Mouse (Mus musculus) stomach, postnatal 0 days (tissue): ENCODE measurements around the gene Cnih3. TPM values are rescaled to one million over a fixed set of nuclear protein-coding genes. Genes with fewer than 3 reads are reported as not detected.

Experiments used
- ATAC-seq: fragments of 200-750 bp; cut with Nextera tagmentation; 2 replicates; pipeline ENCODE4 v1.8.0; 2017; ENCODE audit not compliant: low FRiP score, low TSS enrichment
- DNase-seq: peaks from one replicate; pipeline ENCODE4 v3.0.0-alpha.2; 2016; ENCODE audit warnings: low spot score
- H3K27ac ChIP-seq: fragments of 300-500 bp; sonication (generic); replicated peaks from 2 replicates; pipeline ENCODE4 v1.5.1; 2014; ENCODE audit warnings: mild to moderate bottlenecking, control low read depth
- H3K27me3 ChIP-seq: fragments of 300-500 bp; sonication (generic); 2 replicates; pipeline ENCODE4 v1.6.1; 2014; ENCODE audit warnings: low read length; ENCODE audit not compliant: control insufficient read depth, insufficient read depth
- H3K36me3 ChIP-seq: fragments of 300-500 bp; sonication (generic); 2 replicates; pipeline ENCODE4 v1.6.1; 2014; ENCODE audit warnings: low read length, mixed read lengths; ENCODE audit not compliant: control insufficient read depth, insufficient read depth
- H3K4me1 ChIP-seq: fragments of 300-500 bp; sonication (generic); replicated peaks from 2 replicates; pipeline ENCODE4 v1.6.1; 2014; ENCODE audit warnings: antibody characterized with exemption; ENCODE audit not compliant: control insufficient read depth, insufficient read depth
- H3K4me2 ChIP-seq: fragments of 300-500 bp; sonication (generic); replicated peaks from 2 replicates; pipeline ENCODE4 v1.6.1; 2014; ENCODE audit warnings: low read depth, mild to moderate bottlenecking, control low read depth, moderate library complexity
- H3K4me3 ChIP-seq: fragments of 300-500 bp; sonication (generic); 2 replicates; pipeline ENCODE4 v1.5.1; 2014; ENCODE audit warnings: low read depth, low read length, control low read depth
- H3K9ac ChIP-seq: fragments of 300-500 bp; sonication (generic); 2 replicates; pipeline ENCODE4 v1.6.1; 2014; ENCODE audit warnings: mild to moderate bottlenecking, low read length, control low read depth, mixed read lengths
- H3K9me3 ChIP-seq: fragments of 300-500 bp; sonication (generic); 2 replicates; pipeline ENCODE4 v1.6.1; 2016; ENCODE audit warnings: low read length; ENCODE audit not compliant: control insufficient read depth
- CTCF ChIP-seq: IDR thresholded peaks from 2 replicates; pipeline ENCODE4 v1.5.1; 2016; ENCODE audit warnings: antibody characterized with exemption, low read depth, mild to moderate bottlenecking, moderate library complexity
- EP300 ChIP-seq: optimal IDR thresholded peaks from 2 replicates; pipeline ENCODE3; 2016; ENCODE audit warnings: antibody characterized with exemption
- WGBS: fragments of 180-500 bp; shearing (Covaris S2); extraction: QIAGEN DNeasy Blood & Tissue Kit; methylation state at CpG from one replicate; pipeline ENCODE4 v1.1.7; 2014; 5-methylcytosine and 5-hydroxymethylcytosine counted together
- polyA plus RNA-seq: library from polyadenylated mRNA; unstranded; fragments of >200 nt; fragmentation: Nextera tagmentation; extraction: Ambion mirVana; gene quantifications from 2 replicates; pipeline ENCODE4 v1.2.1, GENCODE M21; 2015

Cnih3 gene
- polyA plus RNA-seq, 1 experiment from 2014 or later, result 0.27 TPM

GRCm38 (mm10) chr1:181459431-181460105, 107.1 kb downstream of the Cnih3 start:
- Histone ChIP-seq H3K9me3 (no peaks in the 10 kb centered on the region), H3K4me1 (no peaks in the 10 kb centered on the region), H3K4me3 (no peak overlapping the region), H3K36me3 (no peaks in the 10 kb centered on the region), H3K9ac (no peak overlapping the region), H3K27ac (no peak overlapping the region), H3K27me3 (no peaks in the 10 kb centered on the region), H3K4me2 (no peak overlapping the region)
- no peak for ATAC-seq
- TF ChIP-seq CTCF (no peak), EP300 (no peak)
- 74% methylated on average over 7 of the region's 7 CpGs for WGBS
- no peak for DNase-seq

- Histone ChIP-seq H3K9me3 (no peaks in the 10 kb centered on the region), H3K4me1 (no peaks in the 10 kb centered on the region), H3K27me3 (no peaks in the 10 kb centered on the region), H3K36me3 (no peaks in the 10 kb centered on the region), H3K4me3 (no peak overlapping the region), H3K9ac (no peak overlapping the region), H3K27ac (no peak overlapping the region), H3K4me2 (no peak overlapping the region)
- DNase-seq, result no peak
- WGBS, result 85% methylated on average over 2 of the region's 2 CpGs
- no peak for TF ChIP-seq EP300
- no peak for TF ChIP-seq CTCF
- ATAC-seq, result no peak
Observed at GRCm38 (mm10) chr1:181460283-181460682, 107.9 kb downstream of the Cnih3 start.

- WGBS, result 56% methylated on average over 8 of the region's 8 CpGs
- Histone ChIP-seq H3K4me3 (no peak overlapping the region), H3K9ac (no peak overlapping the region), H3K27ac (no peak overlapping the region), H3K9me3 (no peaks in the 10 kb centered on the region), H3K36me3 (no peaks in the 10 kb centered on the region), H3K4me1 (no peaks in the 10 kb centered on the region), H3K27me3 (no peaks in the 10 kb centered on the region), H3K4me2 (no peak overlapping the region)
- ATAC-seq (no peak), DNase-seq (no peak)
- TF ChIP-seq EP300 (no peak), CTCF (no peak)
Observed at GRCm38 (mm10) chr1:181461484-181461883, 109.1 kb downstream of the Cnih3 start.

GRCm38 (mm10) chr1:181462051-181462905, 109.8 kb downstream of the Cnih3 start:
- ATAC-seq (no peak), DNase-seq (no peak)
- no peaks in the 10 kb centered on the region for H3K36me3 ChIP-seq
- no peak overlapping the region for H3K9ac ChIP-seq
- peaks cover 5% of the 10 kb centered on the region; the same call in 1 of the 2 replicates for H3K4me1 ChIP-seq
- no peak overlapping the region for H3K4me2 ChIP-seq
- no peaks in the 10 kb centered on the region for H3K9me3 ChIP-seq
- 53% methylated on average over 8 of the region's 8 CpGs for WGBS
- TF ChIP-seq EP300, result no peak
- H3K27me3 ChIP-seq, result no peaks in the 10 kb centered on the region
- H3K4me3 ChIP-seq, result no peak overlapping the region
- H3K27ac ChIP-seq, result no peak overlapping the region

GRCm38 (mm10) chr1:181462906-181463179, 110.4 kb downstream of the Cnih3 start:
- ATAC-seq (no peak), DNase-seq (no peak)
- no peak for TF ChIP-seq EP300
- TF ChIP-seq CTCF, result no peak
- Histone ChIP-seq H3K36me3 (no peaks in the 10 kb centered on the region), H3K4me2 (no peak overlapping the region), H3K4me1 (peaks cover 5% of the 10 kb centered on the region; the same call in 1 of the 2 replicates), H3K27ac (no peak overlapping the region), H3K9me3 (no peaks in the 10 kb centered on the region), H3K4me3 (no peak overlapping the region), H3K9ac (no peak overlapping the region), H3K27me3 (no peaks in the 10 kb centered on the region)
- 71% methylated on average over 6 of the region's 6 CpGs for WGBS

- Histone ChIP-seq H3K9ac (no peak overlapping the region), H3K4me3 (no peak overlapping the region), H3K9me3 (no peaks in the 10 kb centered on the region), H3K27me3 (no peaks in the 10 kb centered on the region), H3K4me2 (no peak overlapping the region), H3K4me1 (peaks cover 5% of the 10 kb centered on the region; the same call in 1 of the 2 replicates), H3K27ac (no peak overlapping the region), H3K36me3 (no peaks in the 10 kb centered on the region)
- ATAC-seq (no peak), DNase-seq (peak; percentile 69)
- WGBS, result 45% methylated on average over 5 of the region's 5 CpGs
- no peak for TF ChIP-seq EP300
- peak; percentile 79 for TF ChIP-seq CTCF
Observed at GRCm38 (mm10) chr1:181465027-181465426, 112.6 kb downstream of the Cnih3 start.
